Mouse (Mus musculus): ENCODE results near the gene Timmdc1. TPM values are rescaled to one million over a fixed set of nuclear protein-coding genes. Genes with fewer than 3 reads are reported as not detected.
"Not testable (repeated sequence)": the region's sequence is repeated elsewhere in the genome, so short reads cannot be mapped to it uniquely, and the experiment has no call there.

Gene Timmdc1
- polyA plus RNA-seq, 1 experiment from 2014 or later = 23.1 TPM

DNA sequence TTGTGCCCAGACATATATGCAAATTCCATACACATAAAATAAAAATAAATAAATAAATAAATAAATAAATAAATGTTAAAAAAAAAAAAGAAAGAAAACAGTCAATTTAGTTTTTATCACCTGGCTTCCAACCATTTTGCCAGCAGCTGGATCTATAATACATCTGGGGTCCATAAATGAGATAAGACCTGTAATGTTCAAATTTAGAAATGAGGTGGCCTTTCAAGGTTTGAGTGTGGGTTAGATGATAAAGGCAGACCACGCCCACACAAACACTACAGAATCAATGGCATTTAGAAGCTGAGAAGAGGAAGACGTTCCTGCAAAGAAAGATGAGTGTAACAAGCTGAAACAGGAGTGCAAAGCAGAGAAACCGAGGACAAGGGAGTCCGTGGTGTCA lies 41.1 kb downstream of the Timmdc1 start:
- no peaks in the 10 kb centered on the region for H3K36me3 ChIP-seq (ENCODE audit: control insufficient read depth, insufficient read depth, low read length)
- H3K4me1 ChIP-seq (ENCODE audit: control insufficient read depth, insufficient read depth, low read length) = peaks cover 9% of the 10 kb centered on the region
- no peak for ATAC-seq (ENCODE audit: insufficient read depth, low FRiP score)
- H3K9ac ChIP-seq (ENCODE audit: low read length) = no peak overlapping the region
- no peak overlapping the region for H3K4me3 ChIP-seq (replicated peaks; ENCODE audit: low read length)
- 64% methylated on average over 4 of the region's 4 CpGs for WGBS
- H3K27me3 ChIP-seq (ENCODE audit: control insufficient read depth, insufficient read depth, low read length) = no peaks in the 10 kb centered on the region
- no peaks in the 10 kb centered on the region for H3K9me3 ChIP-seq (replicated peaks; ENCODE audit: control insufficient read depth, low read length)
- H3K27ac ChIP-seq (ENCODE audit: low read length) = no peak overlapping the region
- no peak overlapping the region for H3K4me2 ChIP-seq (ENCODE audit: low read depth, low read length)

GRCm38 (mm10) chr16:38478296-38478695 lies 44.2 kb downstream of the Timmdc1 start:
- WGBS = over 99% methylated on average over 3 of the region's 3 CpGs
- no peak overlapping the region for H3K27ac ChIP-seq (ENCODE audit: low read length)
- H3K9ac ChIP-seq (ENCODE audit: low read length) = no peak overlapping the region
- no peaks in the 10 kb centered on the region for H3K9me3 ChIP-seq (replicated peaks; ENCODE audit: control insufficient read depth, low read length)
- no peaks in the 10 kb centered on the region for H3K36me3 ChIP-seq (ENCODE audit: control insufficient read depth, insufficient read depth, low read length)
- peaks cover 8% of the 10 kb centered on the region for H3K4me1 ChIP-seq (ENCODE audit: control insufficient read depth, insufficient read depth, low read length)
- ATAC-seq (ENCODE audit: insufficient read depth, low FRiP score) = no peak
- no peak overlapping the region for H3K4me2 ChIP-seq (ENCODE audit: low read depth, low read length)
- H3K27me3 ChIP-seq (ENCODE audit: control insufficient read depth, insufficient read depth, low read length) = no peaks in the 10 kb centered on the region
- H3K4me3 ChIP-seq (replicated peaks; ENCODE audit: low read length) = no peak overlapping the region

GRCm38 (mm10) chr16:38477241-38477608 lies 45.2 kb downstream of the Timmdc1 start:
- not testable (repeated sequence) for H3K4me1 ChIP-seq (ENCODE audit: control insufficient read depth, insufficient read depth, low read length); H3K27me3 ChIP-seq (ENCODE audit: control insufficient read depth, insufficient read depth, low read length); H3K36me3 ChIP-seq (ENCODE audit: control insufficient read depth, insufficient read depth, low read length); ATAC-seq (ENCODE audit: insufficient read depth, low FRiP score); H3K27ac ChIP-seq (ENCODE audit: low read length); H3K9me3 ChIP-seq (replicated peaks; ENCODE audit: control insufficient read depth, low read length)
- Histone ChIP-seq H3K4me2 (ENCODE audit: low read depth, low read length) (peak overlapping the region; percentile 82), H3K4me3 (replicated peaks; ENCODE audit: low read length) (peak overlapping the region; percentile 49), H3K9ac (ENCODE audit: low read length) (peak overlapping the region; percentile 71)
- 29% methylated on average over 14 of the region's 14 CpGs for WGBS

DNA sequence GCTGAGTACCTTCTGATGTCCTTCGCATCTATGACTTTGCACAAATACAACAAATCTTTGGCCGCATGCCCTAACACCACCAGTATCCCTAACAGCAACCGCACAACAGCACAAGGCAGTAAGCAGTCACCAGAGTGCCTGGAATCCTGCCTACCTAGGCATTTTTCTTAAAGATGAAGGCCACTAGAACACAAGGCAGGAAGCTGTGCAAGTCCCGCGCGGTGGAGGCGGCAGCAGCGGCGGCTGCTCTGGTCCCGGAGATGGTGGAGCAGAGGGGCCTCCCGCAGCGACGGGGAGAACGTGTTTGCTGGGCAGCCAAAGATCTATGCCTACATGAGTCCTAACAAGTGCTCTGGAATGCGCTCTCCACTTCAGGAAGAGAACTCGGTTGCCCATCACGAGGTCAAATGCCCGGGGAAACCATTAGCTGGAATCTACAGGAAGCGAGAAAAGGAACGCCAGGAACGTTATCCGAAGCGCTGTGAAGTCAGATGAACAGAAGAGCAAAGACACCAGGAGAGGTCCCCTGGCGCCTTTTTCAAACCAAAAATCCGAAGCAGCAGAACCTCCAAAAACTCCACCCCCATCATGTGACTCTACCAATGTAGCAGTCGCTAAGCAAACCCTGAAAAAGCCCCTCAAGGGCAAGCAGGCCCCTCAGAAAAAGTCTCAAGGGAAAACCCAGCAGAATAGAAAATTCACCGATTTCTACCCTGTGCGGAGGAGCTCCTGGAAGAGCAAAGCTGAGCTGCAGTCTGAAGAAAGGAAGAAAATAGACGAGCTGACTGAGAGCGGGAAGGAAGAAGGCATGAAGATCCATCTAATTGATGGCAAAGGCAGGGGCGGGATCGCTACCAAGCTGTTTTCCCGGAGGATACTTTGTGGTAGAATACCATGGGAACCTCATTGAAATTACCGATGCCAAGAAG lies 45.9 kb downstream of the Timmdc1 start:
- peak overlapping the region; percentile 42; the same call in 1 of the 2 replicates for H3K27ac ChIP-seq (ENCODE audit: low read length)
- 6% methylated on average over 34 of the region's 34 CpGs for WGBS

GRCm38 (mm10) chr16:38475681-38476311 lies 46.7 kb downstream of the Timmdc1 start:
- ATAC-seq (ENCODE audit: insufficient read depth, low FRiP score) = no peak
- Histone ChIP-seq H3K9me3 (replicated peaks; ENCODE audit: control insufficient read depth, low read length) (no peaks in the 10 kb centered on the region), H3K4me2 (ENCODE audit: low read depth, low read length) (peak overlapping the region; percentile 82; the same call in 1 of the 2 replicates), H3K4me1 (ENCODE audit: control insufficient read depth, insufficient read depth, low read length) (peaks cover 8% of the 10 kb centered on the region; the same call in 1 of the 2 replicates), H3K4me3 (replicated peaks; ENCODE audit: low read length) (peak overlapping the region; percentile 49), H3K27me3 (ENCODE audit: control insufficient read depth, insufficient read depth, low read length) (no peaks in the 10 kb centered on the region), H3K9ac (ENCODE audit: low read length) (peak overlapping the region; percentile 71; the same call in 1 of the 2 replicates), H3K36me3 (ENCODE audit: control insufficient read depth, insufficient read depth, low read length) (no peaks in the 10 kb centered on the region), H3K27ac (ENCODE audit: low read length) (no peak overlapping the region)
- WGBS = 38% methylated on average over 4 of the region's 4 CpGs

More for the DNA sequence above, 45.9 kb downstream of the Timmdc1 start:
- Histone ChIP-seq H3K27me3 (ENCODE audit: control insufficient read depth, insufficient read depth, low read length) (no peaks in the 10 kb centered on the region), H3K4me1 (ENCODE audit: control insufficient read depth, insufficient read depth, low read length) (peaks cover 8% of the 10 kb centered on the region; the same call in 1 of the 2 replicates), H3K4me3 (replicated peaks; ENCODE audit: low read length) (peak overlapping the region; percentile 49), H3K36me3 (ENCODE audit: control insufficient read depth, insufficient read depth, low read length) (no peaks in the 10 kb centered on the region), H3K4me2 (ENCODE audit: low read depth, low read length) (peak overlapping the region; percentile 82), H3K9me3 (replicated peaks; ENCODE audit: control insufficient read depth, low read length) (no peaks in the 10 kb centered on the region), H3K9ac (ENCODE audit: low read length) (peak overlapping the region; percentile 71)
- peak; percentile 33; the same call in 1 of the 2 replicates for ATAC-seq (ENCODE audit: insufficient read depth, low FRiP score)

DNA sequence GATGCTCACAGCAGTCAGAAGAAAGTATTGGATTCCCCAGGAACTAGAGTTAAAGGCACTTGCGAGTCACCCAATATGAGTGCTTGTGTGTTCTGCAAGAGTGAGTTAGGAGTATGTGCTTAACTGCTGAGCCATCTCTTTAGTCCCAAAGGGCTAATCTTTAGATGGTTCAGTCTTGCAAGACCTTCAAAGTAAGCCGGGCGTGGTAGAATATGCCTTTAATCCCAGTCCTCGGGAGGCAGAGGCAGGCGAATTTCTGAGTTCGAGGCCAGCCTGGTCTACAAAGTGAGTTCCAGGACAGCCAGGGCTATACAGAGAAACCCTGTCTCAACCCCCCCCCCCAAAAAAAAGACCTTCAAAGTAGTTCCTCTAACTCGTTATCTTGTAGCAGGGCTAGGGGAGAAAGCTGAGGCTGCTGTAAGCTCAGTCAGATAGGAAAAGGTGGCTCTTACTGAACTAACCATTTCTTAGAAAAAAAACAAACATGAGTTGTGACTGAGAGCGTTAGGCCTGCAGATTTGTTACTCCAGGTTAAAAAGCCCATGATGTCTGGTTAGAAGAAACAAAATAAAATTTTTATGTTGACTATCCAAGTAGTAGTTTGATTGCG lies 47.7 kb downstream of the Timmdc1 start:
- WGBS = 90% methylated on average over 9 of the region's 9 CpGs
- Histone ChIP-seq H3K9me3 (replicated peaks; ENCODE audit: control insufficient read depth, low read length) (no peaks in the 10 kb centered on the region), H3K9ac (ENCODE audit: low read length) (no peak overlapping the region), H3K4me1 (ENCODE audit: control insufficient read depth, insufficient read depth, low read length) (peaks cover 8% of the 10 kb centered on the region; the same call in 1 of the 2 replicates), H3K4me3 (replicated peaks; ENCODE audit: low read length) (no peak overlapping the region), H3K27ac (ENCODE audit: low read length) (no peak overlapping the region), H3K27me3 (ENCODE audit: control insufficient read depth, insufficient read depth, low read length) (no peaks in the 10 kb centered on the region), H3K36me3 (ENCODE audit: control insufficient read depth, insufficient read depth, low read length) (no peaks in the 10 kb centered on the region), H3K4me2 (ENCODE audit: low read depth, low read length) (no peak overlapping the region)
- ATAC-seq (ENCODE audit: insufficient read depth, low FRiP score) = no peak

GRCm38 (mm10) chr16:38473661-38474060 lies 48.8 kb downstream of the Timmdc1 start:
- H3K9me3 ChIP-seq (replicated peaks; ENCODE audit: control insufficient read depth, low read length) = no peaks in the 10 kb centered on the region
- no peak for ATAC-seq (ENCODE audit: insufficient read depth, low FRiP score)
- no peaks in the 10 kb centered on the region for H3K36me3 ChIP-seq (ENCODE audit: control insufficient read depth, insufficient read depth, low read length)
- 83% methylated on average over 5 of the region's 5 CpGs for WGBS
- H3K4me3 ChIP-seq (replicated peaks; ENCODE audit: low read length) = no peak overlapping the region
- H3K27ac ChIP-seq (ENCODE audit: low read length) = no peak overlapping the region
- peaks cover 8% of the 10 kb centered on the region; the same call in 1 of the 2 replicates for H3K4me1 ChIP-seq (ENCODE audit: control insufficient read depth, insufficient read depth, low read length)
- no peak overlapping the region for H3K4me2 ChIP-seq (ENCODE audit: low read depth, low read length)
- no peak overlapping the region for H3K9ac ChIP-seq (ENCODE audit: low read length)
- H3K27me3 ChIP-seq (ENCODE audit: control insufficient read depth, insufficient read depth, low read length) = no peaks in the 10 kb centered on the region

DNA sequence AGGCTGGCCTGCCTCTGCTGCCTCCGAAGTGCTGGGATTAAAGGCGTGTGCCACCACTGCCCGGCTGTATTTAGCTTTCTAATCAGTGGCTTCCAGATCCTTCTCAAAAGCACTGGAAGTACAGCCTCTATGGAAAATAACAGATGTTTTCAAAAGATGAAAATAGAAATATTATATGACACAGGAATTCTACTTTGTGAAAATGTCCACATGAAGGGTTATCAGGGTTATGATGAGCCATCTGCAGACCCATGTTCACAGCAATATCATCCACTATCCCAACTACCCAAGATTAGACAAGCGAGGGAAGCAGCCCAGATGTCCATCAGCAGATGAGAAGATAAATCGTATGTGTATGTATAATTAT lies 50.0 kb downstream of the Timmdc1 start:
- no peaks in the 10 kb centered on the region for H3K27me3 ChIP-seq (ENCODE audit: control insufficient read depth, insufficient read depth, low read length)
- H3K4me3 ChIP-seq (replicated peaks; ENCODE audit: low read length) = no peak overlapping the region
- H3K36me3 ChIP-seq (ENCODE audit: control insufficient read depth, insufficient read depth, low read length) = no peaks in the 10 kb centered on the region
- no peak for ATAC-seq (ENCODE audit: insufficient read depth, low FRiP score)
- peaks cover 8% of the 10 kb centered on the region; the same call in 1 of the 2 replicates for H3K4me1 ChIP-seq (ENCODE audit: control insufficient read depth, insufficient read depth, low read length)
- 85% methylated on average over 5 of the region's 5 CpGs for WGBS
- no peak overlapping the region for H3K9ac ChIP-seq (ENCODE audit: low read length)
- no peaks in the 10 kb centered on the region for H3K9me3 ChIP-seq (replicated peaks; ENCODE audit: control insufficient read depth, low read length)
- no peak overlapping the region for H3K27ac ChIP-seq (ENCODE audit: low read length)
- no peak overlapping the region for H3K4me2 ChIP-seq (ENCODE audit: low read depth, low read length)
